Mouse (Mus musculus) brain, embryonic 14.5 days (tissue): ENCODE measurements around the gene Ubap2l.

Source experiments
- CTCF ChIP-seq: fragments of 200-500 bp; IDR thresholded peaks from 2 replicates; pipeline ENCODE4 v1.5.1; 2012; ENCODE audit warnings: inconsistent platforms, mild to moderate bottlenecking, moderate library complexity, borderline replicate concordance; ENCODE audit not compliant: insufficient read depth, insufficient read length; ENCODE audit errors: extremely low read depth
- POLR2A ChIP-seq: fragments of 200-500 bp; IDR thresholded peaks from 2 replicates; pipeline ENCODE4 v1.6.1; 2012; ENCODE audit warnings: mild to moderate bottlenecking, inconsistent platforms, borderline replicate concordance; ENCODE audit not compliant: poor library complexity, insufficient read depth, insufficient read length, severe bottlenecking; ENCODE audit errors: extremely low read depth

- TF ChIP-seq POLR2A (no peak), CTCF (no peak)
Observed at GRCm38 (mm10) chr3:89965557-89965956, 86.9 kb downstream of the Ubap2l start.
